In the genomic region with DNA sequence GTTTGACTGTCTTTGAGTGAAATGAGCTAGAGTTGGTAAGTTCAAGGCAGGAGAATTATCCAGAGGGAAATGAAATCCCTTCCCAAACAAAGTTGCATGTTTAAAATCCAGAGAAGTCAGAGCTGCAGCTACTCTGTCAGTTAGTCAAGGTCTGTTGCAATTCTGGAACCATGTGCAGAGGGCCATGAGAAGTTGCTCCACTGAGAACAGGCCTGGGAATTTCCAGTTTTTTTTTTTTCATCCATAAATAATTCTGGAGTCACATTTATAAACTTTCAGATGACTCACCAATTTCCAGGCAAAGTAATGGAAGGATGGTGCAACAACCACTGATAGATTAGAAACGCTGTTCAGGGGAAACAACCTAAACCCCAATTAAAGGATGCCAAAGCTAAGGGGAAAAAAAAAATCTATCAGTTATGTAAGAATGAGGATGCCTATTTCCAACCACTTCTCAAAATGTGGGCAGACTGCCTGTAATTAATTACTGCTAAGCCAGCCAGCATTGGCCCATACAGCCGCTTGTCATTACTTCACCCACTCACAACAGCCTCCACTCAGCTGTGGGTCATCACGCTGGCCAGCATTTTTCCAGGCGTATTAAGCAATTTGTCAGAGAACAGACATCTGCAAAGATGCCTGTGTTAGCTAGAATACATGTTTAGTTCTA, we compare ENCODE assay signal across 9 mouse cellular contexts.
DNase-seq lines count a peak whose midpoint lies in the region; ATAC-seq lines count a peak whose summit lies in the region.
"Had no signal": no experiment of that assay in that cellular context is flagged by ENCODE, and none has a peak within 500 bp of the region (broad histone marks: within the 10 kb centered on the region; RNA-seq: fewer than 3 reads in every experiment).

No protein-coding gene starts in this region.

- H3K27me3 ChIP-seq in forebrain, embryonic 13.5 days, result no peaks in the 10 kb centered on the region
- no peaks in the 10 kb centered on the region for H3K27me3 ChIP-seq in forebrain, embryonic 11.5 days (ENCODE audit: control insufficient read depth, insufficient read depth, low read length)
- no peaks in the 10 kb centered on the region for H3K27me3 ChIP-seq in kidney, embryonic 15.5 days
- H3K27me3 ChIP-seq: heart, embryonic 15.5 days had no signal

- peak; percentile 80 for ATAC-seq in forebrain, embryonic 13.5 days
- no peak for ATAC-seq in forebrain, embryonic 11.5 days (replicated peaks; ENCODE audit: low FRiP score)
- ATAC-seq in kidney, embryonic 15.5 days (replicated peaks; ENCODE audit: low FRiP score), result no peak

- H3K9me3 ChIP-seq in forebrain, embryonic 13.5 days (replicated peaks), result no peaks in the 10 kb centered on the region
- H3K9me3 ChIP-seq in forebrain, embryonic 11.5 days (ENCODE audit: control insufficient read depth, low read length), result no peaks in the 10 kb centered on the region
- no peaks in the 10 kb centered on the region for H3K9me3 ChIP-seq in kidney, embryonic 15.5 days (replicated peaks)
- H3K9me3 ChIP-seq: heart, embryonic 15.5 days had no signal

- no peak overlapping the region for H3K9ac ChIP-seq in forebrain, embryonic 13.5 days
- no peak overlapping the region for H3K9ac ChIP-seq in forebrain, embryonic 11.5 days (ENCODE audit: low read length)
- H3K9ac ChIP-seq in kidney, embryonic 15.5 days, result no peak overlapping the region
- H3K9ac ChIP-seq: heart, embryonic 15.5 days had no signal

- H3K4me3 ChIP-seq in forebrain, embryonic 13.5 days, result no peak overlapping the region
- no peak overlapping the region for H3K4me3 ChIP-seq in forebrain, embryonic 11.5 days (ENCODE audit: low read depth, low read length)
- H3K4me3 ChIP-seq in kidney, embryonic 15.5 days (replicated peaks), result no peak overlapping the region
- H3K4me3 ChIP-seq: heart, embryonic 15.5 days had no signal

- DNase-seq in forebrain, embryonic 11.5 days (ENCODE audit: low spot score), result no peak
- peak; percentile 31 for DNase-seq in urinary bladder, postnatal 14 days (ENCODE audit: low spot score)
- DNase-seq in urinary bladder, adult 2 months (ENCODE audit: low spot score), result no peak
- peak; percentile 2 for DNase-seq in left cerebral cortex, adult 11 months (ENCODE audit: low spot score)
- DNase-seq in neural tube, embryonic 10.5 days (ENCODE audit: extremely low spot score, low spot score), result no peak
- no peak for DNase-seq in kidney, postnatal 36 days

- no peak overlapping the region; the same call in 1 of the 2 replicates for H3K27ac ChIP-seq in forebrain, embryonic 13.5 days
- no peak overlapping the region for H3K27ac ChIP-seq in forebrain, embryonic 11.5 days (ENCODE audit: low read depth, low read length)
- no peak overlapping the region for H3K27ac ChIP-seq in kidney, embryonic 15.5 days
- H3K27ac ChIP-seq: heart, embryonic 15.5 days had no signal

- H3K36me3 ChIP-seq in forebrain, embryonic 13.5 days (ENCODE audit: poor library complexity, severe bottlenecking), result no peaks in the 10 kb centered on the region
- no peaks in the 10 kb centered on the region for H3K36me3 ChIP-seq in forebrain, embryonic 11.5 days (ENCODE audit: control insufficient read depth, insufficient read depth, low read length)
- no peaks in the 10 kb centered on the region for H3K36me3 ChIP-seq in kidney, embryonic 15.5 days
- H3K36me3 ChIP-seq: heart, embryonic 15.5 days had no signal

- 75% methylated on average over 4 of the region's 4 CpGs for WGBS in forebrain, embryonic 13.5 days
- 88% methylated on average over 4 of the region's 4 CpGs for WGBS in forebrain, embryonic 11.5 days
- 82% methylated on average over 4 of the region's 4 CpGs for WGBS in kidney, embryonic 15.5 days

- H3K4me2 ChIP-seq in forebrain, embryonic 13.5 days, result no peak overlapping the region
- no peak overlapping the region for H3K4me2 ChIP-seq in forebrain, embryonic 11.5 days (ENCODE audit: low read depth, low read length, severe bottlenecking)
- no peak overlapping the region for H3K4me2 ChIP-seq in kidney, embryonic 15.5 days
- H3K4me2 ChIP-seq: heart, embryonic 15.5 days had no signal

- no peaks in the 10 kb centered on the region for H3K4me1 ChIP-seq in forebrain, embryonic 13.5 days
- no peaks in the 10 kb centered on the region for H3K4me1 ChIP-seq in forebrain, embryonic 11.5 days (replicated peaks; ENCODE audit: control insufficient read depth, insufficient read depth, low read length)
- H3K4me1 ChIP-seq in kidney, embryonic 15.5 days, result no peaks in the 10 kb centered on the region
- H3K4me1 ChIP-seq: heart, embryonic 15.5 days had no signal

Comparison
In these comparisons a context has a peak if more than half of its experiments do, and no peak if none do; other contexts are left out.
1. DNase-seq: peak in urinary bladder, postnatal 14 days (single experiment) and left cerebral cortex, adult 11 months (single experiment); none in forebrain, embryonic 11.5 days (single experiment), urinary bladder, adult 2 months (single experiment), neural tube, embryonic 10.5 days (single experiment) and kidney, postnatal 36 days (0 of 2).